Mouse (Mus musculus) B cell, adult 67 days (primary cell): Measurements from ENCODE around the gene Gm21992. TPM values are rescaled to one million over a fixed set of nuclear protein-coding genes. Genes with fewer than 3 reads are reported as not detected.

Experiments
- total RNA-seq, 2 experiments: library from RNA; stranded (reverse); gene quantifications; 4 replicates each; pipeline ENCODE4 v1.2.4; 2023

Gm21992 gene
- 10 to 100 TPM; 36.7 to 45.2 TPM for total RNA-seq

GRCm38 (mm10) chr19:4811063-4811908 is at the start of gene Gm21992, which contains the start of gene Rbm14:
TSS of gene Gm21992 (minus strand) at chr19:4811612.
TSS of gene Rbm14 (minus strand) at chr19:4811634.

DNA sequence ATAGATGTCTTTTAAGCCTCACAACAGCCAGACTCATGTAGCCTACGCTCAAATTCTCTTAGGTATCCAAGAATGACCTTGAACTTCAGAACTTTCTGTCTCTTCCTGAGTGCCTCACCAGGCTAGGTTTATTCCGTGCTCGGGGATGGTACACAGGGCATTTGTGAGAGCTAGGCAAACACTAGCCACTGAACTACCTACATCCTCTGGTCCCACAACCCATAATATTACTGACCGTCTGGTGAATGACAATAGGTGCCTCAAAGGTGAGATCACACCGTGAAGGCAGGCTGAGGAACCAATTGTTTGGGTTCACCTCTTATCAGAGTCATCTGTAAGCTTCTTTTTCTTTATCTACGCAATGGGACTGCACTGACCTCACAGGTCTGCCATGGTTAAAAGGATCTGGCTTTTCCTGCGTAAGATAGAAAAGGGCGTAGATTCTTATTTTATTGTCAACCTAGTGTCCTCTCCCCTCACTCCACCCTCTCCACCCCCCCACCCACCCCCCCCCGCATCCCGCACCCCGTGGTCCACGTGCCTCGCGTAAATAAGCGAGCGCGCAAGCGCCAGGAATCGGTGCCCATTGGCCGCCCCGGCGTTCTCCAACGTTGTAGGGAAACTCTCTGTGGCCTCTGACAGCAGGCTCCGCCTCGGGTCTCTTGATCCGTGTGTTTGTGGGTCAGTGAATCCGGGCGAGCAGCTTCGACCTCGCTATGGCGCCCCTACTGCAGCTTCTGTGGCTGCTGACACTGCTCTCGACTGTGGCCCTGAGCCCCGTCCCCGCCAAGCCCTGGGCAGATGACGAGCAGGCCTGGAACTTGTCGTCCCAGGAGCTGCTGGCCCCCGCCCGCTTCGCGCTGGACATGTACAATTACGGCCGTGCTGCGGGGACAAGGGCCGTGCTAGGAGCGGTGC is 43.4 kb upstream of the Gm21992 start, which contains the start of gene Ctsf:
TSS of gene Ctsf (plus strand) at position 579 of the 918 bp plus-strand sequence.

GRCm38 (mm10) chr19:4839149-4839548 is 27.7 kb upstream of the Gm21992 start, which contains the start of the genes Ccs and Ccdc87:
TSS of gene Ccs (minus strand) at chr19:4839332.
TSS of gene Ccdc87 (plus strand) at chr19:4839366.

DNA sequence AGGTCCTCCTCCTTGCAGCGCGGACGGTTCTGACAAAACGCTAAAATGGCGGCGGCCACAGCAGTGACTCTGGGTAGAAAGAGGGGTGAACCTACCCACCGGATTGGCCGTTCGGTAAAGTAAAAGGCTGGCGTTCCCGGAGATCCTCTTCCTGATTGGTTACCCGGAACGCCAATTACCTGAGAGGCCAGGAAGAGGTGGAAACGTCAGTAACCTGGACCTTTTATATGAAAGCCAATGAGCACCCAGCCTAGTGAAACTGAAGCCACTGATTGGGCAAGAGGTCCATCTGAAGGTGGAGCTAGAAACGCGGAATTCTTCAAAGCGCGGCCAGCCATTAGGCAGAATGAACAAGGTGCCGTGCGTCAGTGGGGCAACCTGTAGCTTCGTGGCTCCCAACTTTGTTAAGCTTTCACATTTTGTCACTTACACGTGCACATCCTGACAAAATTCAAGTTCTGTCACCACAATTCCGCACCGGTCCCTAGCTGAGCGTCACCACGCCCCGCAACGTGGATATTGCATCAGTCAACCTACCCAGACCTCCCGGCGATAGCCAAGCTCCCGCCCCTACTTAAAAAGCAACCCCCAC is 17.5 kb downstream of the Gm21992 start, which contains the start of gene Rbm4:
TSS of gene Rbm4 (minus strand) at position 71 of the 592 bp plus-strand sequence.

GRCm38 (mm10) chr19:4756193-4756911 is 55.1 kb downstream of the Gm21992 start, which contains the start of gene Rbm4b:
TSS of gene Rbm4b (plus strand) at chr19:4756497.

GRCm38 (mm10) chr19:4711098-4711600 is 100.3 kb downstream of the Gm21992 start, which contains the start of gene Sptbn2:
TSS of gene Sptbn2 (plus strand) at chr19:4711167.

GRCm38 (mm10) chr19:4698205-4698677 is 113.2 kb downstream of the Gm21992 start, which contains the start of gene Gm960:
TSS of gene Gm960 (minus strand) at chr19:4698668.

Other genes with a start within 250 kb of the Gm21992 start
- gene Lrfn4, start 195.9 kb downstream of the Gm21992 start, total RNA-seq: under 1 TPM; 0.17 to 0.30 TPM
- gene Rce1, start 186.0 kb downstream of the Gm21992 start, total RNA-seq: 10 to 100 TPM; 53.8 to 58.0 TPM
- gene Gm960, start 112.9 kb downstream of the Gm21992 start, total RNA-seq: not detected
- not detected for gene Sptbn2, start 100.4 kb downstream of the Gm21992 start, total RNA-seq
- 10 to 100 TPM; 27.3 to 27.7 TPM for gene Rbm4b, start 55.1 kb downstream of the Gm21992 start, total RNA-seq
- gene Rbm4, start 17.7 kb downstream of the Gm21992 start, total RNA-seq: 10 to 100 TPM; 69.7 to 74.8 TPM
- 10 to 100 TPM; 63.8 to 98.1 TPM for gene Rbm14, start within 50 bp of the Gm21992 start, total RNA-seq
- 10 to 100 TPM; 23.0 to 24.4 TPM for gene Ccs, start 27.7 kb upstream of the Gm21992 start, total RNA-seq
- gene Ccdc87, start 27.8 kb upstream of the Gm21992 start, total RNA-seq: not detected
- under 1 TPM in 1 of 2 experiments, not detected in 1; 0.87 TPM for gene Ctsf, start 43.5 kb upstream of the Gm21992 start, total RNA-seq
- not detected for gene Actn3, start 66.3 kb upstream of the Gm21992 start, total RNA-seq
- 1 to 10 TPM; 7.9 to 9.3 TPM for gene Zdhhc24, start 67.1 kb upstream of the Gm21992 start, total RNA-seq
- 1 to 10 TPM; 4.1 to 4.3 TPM for gene Bbs1, start 95.0 kb upstream of the Gm21992 start, total RNA-seq
- gene Dpp3, start 116.7 kb upstream of the Gm21992 start, total RNA-seq: 10 to 100 TPM; 78.9 to 86.2 TPM
- gene Peli3, start 131.5 kb upstream of the Gm21992 start, total RNA-seq: 1 to 10 TPM; 1.7 to 4.2 TPM
- gene Mrpl11, start 150.5 kb upstream of the Gm21992 start, total RNA-seq: 10 to 100 TPM; 22.0 to 39.4 TPM
- gene Npas4, start 178.7 kb upstream of the Gm21992 start, total RNA-seq: not detected
- gene Slc29a2, start 212.2 kb upstream of the Gm21992 start, total RNA-seq: 1 to 10 TPM; 5.6 to 9.4 TPM
- gene B4gat1, start 227.2 kb upstream of the Gm21992 start, total RNA-seq: 1 to 10 TPM; 4.8 TPM
- 1 to 10 TPM; 1.2 to 2.8 TPM for gene AC124502.3, start 227.3 kb upstream of the Gm21992 start, total RNA-seq
- 10 to 100 TPM; 63.7 to 71.9 TPM for gene Brms1, start 229.7 kb upstream of the Gm21992 start, total RNA-seq
- 1 to 10 TPM; 2.5 to 5.3 TPM for gene Rin1, start 238.9 kb upstream of the Gm21992 start, total RNA-seq